Mouse (Mus musculus) midbrain, embryonic 15.5 days (tissue): ENCODE measurements around the gene Phactr1. TPM values are rescaled to one million over a fixed set of nuclear protein-coding genes. Genes with fewer than 3 reads are reported as not detected.
A peak's percentile ranks its signal among the peaks of the same experiment; 100 is the strongest.

Experiments used
- ATAC-seq: fragments of 200-750 bp; cut with Nextera tagmentation; replicated peaks from 2 replicates; pipeline ENCODE4 v1.8.0; 2017; ENCODE audit warnings: moderate TSS enrichment
- H3K27ac ChIP-seq: fragments of 300-500 bp; sonication (generic); 2 replicates; pipeline ENCODE4 v1.5.1; 2015; ENCODE audit warnings: mild to moderate bottlenecking, inconsistent platforms
- H3K27me3 ChIP-seq: fragments of 300-500 bp; sonication (generic); replicated peaks from 2 replicates; pipeline ENCODE4 v1.6.1; 2015; ENCODE audit warnings: inconsistent platforms
- H3K36me3 ChIP-seq: fragments of 300-500 bp; sonication (generic); replicated peaks from 2 replicates; pipeline ENCODE4 v1.6.1; 2015; ENCODE audit warnings: inconsistent platforms
- H3K4me1 ChIP-seq: fragments of 300-500 bp; sonication (generic); 2 replicates; pipeline ENCODE4 v1.6.1; 2015; ENCODE audit warnings: inconsistent platforms
- H3K4me2 ChIP-seq: fragments of 300-500 bp; sonication (generic); 2 replicates; pipeline ENCODE4 v1.6.1; 2015; ENCODE audit warnings: inconsistent platforms, mild to moderate bottlenecking, moderate library complexity
- H3K4me3 ChIP-seq: fragments of 300-500 bp; sonication (generic); 2 replicates; pipeline ENCODE4 v1.5.1; 2015; ENCODE audit warnings: mild to moderate bottlenecking, inconsistent platforms
- H3K9ac ChIP-seq: fragments of 300-500 bp; sonication (generic); 2 replicates; pipeline ENCODE4 v1.6.1; 2015; ENCODE audit warnings: mild to moderate bottlenecking, inconsistent platforms
- H3K9me3 ChIP-seq: fragments of 300-500 bp; sonication (generic); 2 replicates; pipeline ENCODE4 v1.6.1; 2016; ENCODE audit warnings: inconsistent platforms
- WGBS: fragments of 180-500 bp; shearing (Covaris S2); methylation state at CpG from one replicate; pipeline ENCODE4 v1.1.7; 2015; ENCODE audit warnings: mixed read lengths; 5-methylcytosine and 5-hydroxymethylcytosine counted together
- polyA plus RNA-seq: library from polyadenylated mRNA; unstranded; fragments of >200 nt; fragmentation: Nextera tagmentation; extraction: Ambion mirVana; gene quantifications from 2 replicates; pipeline ENCODE4 v1.2.1, GENCODE M21; 2015

Gene Phactr1
- polyA plus RNA-seq, 1 experiment from 2014 or later, result 62.1 TPM

DNA sequence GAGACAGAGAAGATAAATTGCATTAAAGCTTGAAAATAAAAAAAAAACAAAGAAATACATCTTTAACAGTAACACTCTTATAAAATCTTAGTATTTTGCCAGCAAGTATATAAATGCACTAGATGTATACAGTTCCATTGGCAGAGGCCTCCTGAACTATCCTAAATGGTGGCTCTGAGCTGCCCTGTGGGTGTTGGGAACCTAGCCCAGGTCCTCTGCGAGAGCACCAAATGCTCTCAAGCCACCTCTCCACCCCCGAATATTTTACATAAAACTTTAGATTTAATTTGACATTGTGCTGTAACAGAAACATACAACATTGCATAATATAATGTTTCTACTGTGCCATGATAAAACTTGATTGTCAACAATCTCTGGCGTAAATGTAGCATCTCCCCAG, 293.1 kb downstream of the Phactr1 start:
- 87% methylated on average over 3 of the region's 3 CpGs for WGBS
- Histone ChIP-seq H3K4me1 (no peaks in the 10 kb centered on the region), H3K27me3 (no peaks in the 10 kb centered on the region), H3K4me3 (no peak overlapping the region), H3K27ac (no peak overlapping the region), H3K9me3 (no peaks in the 10 kb centered on the region), H3K9ac (no peak overlapping the region), H3K4me2 (no peak overlapping the region), H3K36me3 (no peaks in the 10 kb centered on the region)
- ATAC-seq, result no peak

DNA sequence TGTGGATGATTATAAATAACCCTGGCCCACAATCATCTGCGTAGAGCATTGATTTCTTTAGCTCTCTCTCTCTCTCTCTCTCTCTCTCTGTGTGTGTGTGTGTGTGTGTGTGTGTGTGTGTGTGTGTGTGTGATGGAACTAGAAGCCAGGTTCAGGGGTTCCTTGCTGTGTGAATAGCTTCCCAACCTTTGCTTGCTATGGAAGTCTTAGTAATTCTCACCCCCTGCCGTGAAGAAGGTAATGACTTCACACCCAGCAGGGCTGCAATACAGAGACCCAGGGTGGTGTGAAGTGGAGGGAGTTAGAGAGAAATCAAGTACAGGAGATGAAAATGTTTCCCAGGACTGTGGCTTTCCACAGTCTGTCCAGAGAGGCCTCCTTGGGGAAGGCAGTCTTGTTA, 293.5 kb downstream of the Phactr1 start:
- no peak for ATAC-seq
- H3K27me3 ChIP-seq, result no peaks in the 10 kb centered on the region
- H3K36me3 ChIP-seq, result no peaks in the 10 kb centered on the region
- H3K4me2 ChIP-seq, result no peak overlapping the region
- H3K4me1 ChIP-seq, result no peaks in the 10 kb centered on the region
- no peak overlapping the region for H3K4me3 ChIP-seq
- H3K27ac ChIP-seq, result no peak overlapping the region
- 71% methylated on average over 2 of the region's 2 CpGs for WGBS
- H3K9me3 ChIP-seq, result no peaks in the 10 kb centered on the region
- H3K9ac ChIP-seq, result no peak overlapping the region

DNA sequence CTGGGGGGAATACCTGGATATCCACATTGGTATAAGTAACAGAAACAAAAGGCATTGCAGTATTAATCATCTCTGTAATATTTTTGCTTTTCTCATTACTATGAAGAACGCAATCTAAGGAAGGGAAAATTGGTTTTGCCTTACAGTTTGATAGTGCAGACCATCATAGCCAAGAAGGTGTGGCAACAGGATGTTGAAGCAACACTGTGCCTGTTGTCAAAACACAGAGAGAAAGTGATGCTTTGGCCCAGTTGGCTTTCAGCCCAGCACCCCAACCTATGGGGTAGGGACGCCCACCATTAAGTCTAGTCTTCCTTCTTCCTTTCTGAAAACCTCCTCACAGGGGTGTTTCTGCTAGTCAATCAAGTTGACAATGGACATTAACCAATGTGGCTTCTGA, 294.1 kb downstream of the Phactr1 start:
- Histone ChIP-seq H3K4me2 (no peak overlapping the region), H3K4me3 (no peak overlapping the region), H3K9ac (no peak overlapping the region), H3K9me3 (no peaks in the 10 kb centered on the region), H3K36me3 (no peaks in the 10 kb centered on the region), H3K4me1 (no peaks in the 10 kb centered on the region), H3K27ac (no peak overlapping the region), H3K27me3 (no peaks in the 10 kb centered on the region)
- 89% methylated on average over 2 of the region's 2 CpGs for whole genome bisulfite sequencing
- no peak for ATAC-seq

DNA sequence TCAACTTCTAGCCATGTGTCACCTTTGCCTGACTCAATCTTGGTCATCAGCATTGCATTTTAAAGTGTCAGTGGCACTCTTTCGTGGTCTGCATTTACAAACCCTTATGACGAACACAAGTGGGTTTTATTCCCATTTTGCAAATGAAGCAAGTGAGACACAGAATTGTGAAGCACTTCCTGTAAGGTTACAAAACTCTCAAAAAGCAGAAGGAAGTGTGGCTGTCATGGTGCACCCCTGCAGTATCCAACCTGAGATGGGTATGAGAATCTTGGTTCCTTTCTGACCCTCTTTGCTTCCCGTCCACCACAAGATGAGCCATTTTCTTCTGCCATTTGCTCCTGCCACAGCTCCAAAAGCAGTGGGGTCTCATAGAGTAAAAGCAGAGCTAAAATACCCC, 295.7 kb downstream of the Phactr1 start:
- 91% methylated on average over 3 of the region's 3 CpGs for WGBS
- H3K4me1 ChIP-seq, result peaks cover 9% of the 10 kb centered on the region
- ATAC-seq, result no peak

DNA sequence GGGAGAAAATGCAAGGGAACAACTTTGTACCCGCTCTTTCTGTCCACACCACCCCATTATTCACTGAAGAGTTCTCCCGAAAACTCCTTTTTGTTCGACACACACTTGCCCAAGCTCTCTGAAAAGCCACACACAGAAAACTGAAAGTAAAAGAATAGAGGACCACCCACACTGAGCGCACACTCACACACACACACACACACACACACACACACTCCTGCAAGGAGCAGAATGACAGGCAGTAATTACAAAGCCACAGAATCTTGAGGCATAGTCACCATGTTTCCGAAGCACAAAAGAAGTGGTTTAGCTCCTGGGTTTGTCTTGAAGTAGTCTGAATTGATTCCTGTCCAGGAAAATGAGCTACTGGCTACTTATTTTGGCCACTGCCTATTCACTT, 296.5 kb downstream of the Phactr1 start:
- Histone ChIP-seq H3K4me3 (no peak overlapping the region), H3K27ac (no peak overlapping the region), H3K9ac (no peak overlapping the region), H3K9me3 (no peaks in the 10 kb centered on the region), H3K4me2 (no peak overlapping the region), H3K36me3 (no peaks in the 10 kb centered on the region), H3K27me3 (no peaks in the 10 kb centered on the region), H3K4me1 (peaks cover 9% of the 10 kb centered on the region)
- no peak for ATAC-seq
- WGBS, result 59% methylated on average over 5 of the region's 5 CpGs

More for the DNA sequence above, 295.7 kb downstream of the Phactr1 start:
- no peak overlapping the region for H3K27ac ChIP-seq
- no peak overlapping the region for H3K9ac ChIP-seq
- no peaks in the 10 kb centered on the region for H3K27me3 ChIP-seq
- no peaks in the 10 kb centered on the region for H3K9me3 ChIP-seq
- H3K4me2 ChIP-seq, result no peak overlapping the region
- no peaks in the 10 kb centered on the region for H3K36me3 ChIP-seq
- H3K4me3 ChIP-seq, result no peak overlapping the region

DNA sequence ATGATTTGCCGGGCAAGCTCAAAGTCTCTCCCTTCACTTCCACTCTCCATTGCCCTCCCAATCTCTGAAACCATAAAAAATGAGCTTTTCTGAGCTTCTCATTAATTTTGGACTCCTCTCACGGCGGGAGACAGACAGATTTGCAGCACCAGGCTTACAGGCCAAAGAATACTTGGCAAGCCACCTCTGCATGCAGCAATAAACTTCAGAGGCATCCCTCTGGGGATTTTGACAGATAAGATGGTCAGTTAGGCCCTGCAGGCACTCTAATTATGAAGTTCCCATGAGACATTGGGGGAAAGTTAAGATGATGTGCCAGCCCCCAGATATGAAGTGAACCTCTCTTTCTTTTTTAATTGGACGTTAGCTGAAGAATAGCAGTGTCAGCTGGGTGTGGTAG, 300.2 kb downstream of the Phactr1 start:
- no peaks in the 10 kb centered on the region for H3K36me3 ChIP-seq
- H3K9ac ChIP-seq, result no peak overlapping the region
- H3K4me1 ChIP-seq, result peaks cover 9% of the 10 kb centered on the region
- H3K27me3 ChIP-seq, result no peaks in the 10 kb centered on the region
- no peaks in the 10 kb centered on the region for H3K9me3 ChIP-seq
- no peak overlapping the region for H3K4me2 ChIP-seq
- no peak for ATAC-seq
- H3K4me3 ChIP-seq, result no peak overlapping the region
- WGBS, result 46% methylated on average over 4 of the region's 4 CpGs
- H3K27ac ChIP-seq, result peak overlapping the region; percentile 10; the same call in 1 of the 2 replicates

DNA sequence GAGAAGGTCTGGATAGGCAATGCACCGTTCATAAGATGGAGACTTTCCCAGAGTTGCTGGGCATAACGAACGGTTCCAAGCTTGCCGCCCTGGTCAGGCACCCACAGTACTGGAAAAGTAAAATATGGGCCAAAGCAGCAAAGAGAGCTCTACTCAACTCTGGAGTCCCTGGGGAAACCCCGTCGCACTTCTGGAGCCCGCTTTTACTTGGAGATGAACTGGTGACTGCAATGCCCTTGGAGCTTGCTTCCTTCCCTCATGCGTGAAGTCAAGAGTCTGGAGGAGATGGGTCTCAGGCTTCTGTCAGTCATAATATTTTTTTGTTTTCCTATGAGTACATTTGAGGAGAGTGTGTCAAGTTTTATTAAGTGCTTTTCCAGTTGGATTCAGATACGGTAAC, 302.2 kb downstream of the Phactr1 start:
- 93% methylated on average over 9 of the region's 9 CpGs for WGBS
- no peaks in the 10 kb centered on the region for H3K36me3 ChIP-seq
- no peak for ATAC-seq
- no peaks in the 10 kb centered on the region for H3K27me3 ChIP-seq
- H3K9ac ChIP-seq, result no peak overlapping the region
- H3K4me3 ChIP-seq, result no peak overlapping the region
- no peak overlapping the region for H3K4me2 ChIP-seq
- H3K4me1 ChIP-seq, result peaks cover 9% of the 10 kb centered on the region
- no peaks in the 10 kb centered on the region for H3K9me3 ChIP-seq
- H3K27ac ChIP-seq, result no peak overlapping the region

DNA sequence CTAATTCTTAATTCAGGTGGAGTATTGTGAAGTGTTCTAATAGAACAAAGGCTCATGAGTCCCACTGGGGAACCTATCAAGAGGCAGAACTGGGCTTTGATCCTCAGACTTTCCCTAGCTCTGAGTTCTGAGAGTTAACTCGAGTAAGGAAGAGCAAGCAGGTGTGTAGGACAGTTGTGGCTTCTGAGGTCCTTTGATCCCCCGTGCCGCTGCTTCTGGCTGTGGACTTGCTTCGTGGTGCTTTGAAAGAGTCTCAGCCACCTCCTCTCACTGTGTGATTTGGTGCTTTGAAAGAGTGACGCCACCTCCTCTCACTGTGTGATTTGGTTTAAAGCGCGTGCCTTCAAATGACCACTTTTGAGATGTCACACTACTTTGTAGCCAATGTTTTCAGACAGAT, 305.4 kb downstream of the Phactr1 start:
- Histone ChIP-seq H3K27ac (no peak overlapping the region), H3K27me3 (no peaks in the 10 kb centered on the region), H3K36me3 (no peaks in the 10 kb centered on the region), H3K4me3 (no peak overlapping the region), H3K4me2 (no peak overlapping the region), H3K4me1 (no peaks in the 10 kb centered on the region), H3K9ac (no peak overlapping the region), H3K9me3 (no peaks in the 10 kb centered on the region)
- ATAC-seq, result 0 out of 2 replicates have a peak, but pooled peaks have one; percentile 48
- 73% methylated on average over 7 of the region's 7 CpGs for WGBS

DNA sequence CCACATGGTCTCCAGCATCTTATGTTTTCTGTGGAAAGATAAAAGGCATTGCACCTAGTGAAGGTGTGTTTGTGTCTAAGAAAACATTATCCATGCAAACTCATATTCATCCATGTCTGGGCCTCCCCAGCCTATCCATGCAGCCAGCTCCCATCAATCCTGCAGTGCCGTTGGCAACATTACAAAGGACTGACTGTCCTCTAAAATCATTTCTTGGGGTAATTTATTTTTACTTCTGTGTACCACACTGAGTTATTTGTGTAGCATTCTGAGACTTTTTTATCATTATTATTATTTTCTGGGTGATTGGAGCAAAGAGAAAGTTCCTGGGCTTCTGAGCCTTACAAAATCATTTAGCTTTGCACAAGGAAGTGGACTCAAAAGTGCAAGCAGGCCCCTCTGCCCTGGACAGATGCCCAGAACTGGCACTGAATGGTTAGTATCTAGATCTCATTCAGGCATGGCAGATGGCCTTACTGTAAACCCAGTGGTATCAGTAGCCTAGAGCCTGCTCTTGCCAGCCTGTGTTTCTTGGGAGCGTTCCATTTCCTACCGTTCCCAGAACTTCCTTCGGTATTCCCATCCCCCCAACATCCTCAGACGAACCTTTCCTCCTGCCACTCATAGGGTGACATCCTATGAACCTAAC, 307.6 kb downstream of the Phactr1 start:
- H3K27me3 ChIP-seq, result no peaks in the 10 kb centered on the region
- H3K36me3 ChIP-seq, result no peaks in the 10 kb centered on the region
- no peak overlapping the region for H3K27ac ChIP-seq
- H3K4me2 ChIP-seq, result no peak overlapping the region
- H3K9ac ChIP-seq, result no peak overlapping the region
- H3K9me3 ChIP-seq, result no peaks in the 10 kb centered on the region
- H3K4me1 ChIP-seq, result no peaks in the 10 kb centered on the region
- ATAC-seq, result no peak
- H3K4me3 ChIP-seq, result no peak overlapping the region
- WGBS, result 77% methylated on average over 5 of the region's 5 CpGs

DNA sequence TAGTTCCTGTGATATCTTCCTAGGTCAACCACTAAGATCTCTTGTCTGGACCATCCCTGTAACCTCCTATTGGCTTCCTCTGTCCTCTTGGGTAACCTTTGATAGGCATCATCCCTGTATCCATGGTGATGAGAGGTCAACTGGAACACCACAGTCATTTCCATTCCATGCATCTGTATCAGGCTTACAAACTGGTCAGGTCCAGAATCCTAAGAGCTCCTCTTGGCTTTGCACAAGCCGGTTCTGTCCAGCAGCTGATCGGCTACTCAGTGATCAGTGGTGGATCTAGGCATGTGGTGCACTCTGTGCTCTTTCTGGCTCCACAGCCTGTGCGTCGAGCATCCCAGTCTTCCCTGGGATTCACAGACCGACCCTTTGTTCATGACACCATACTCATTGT, 309.1 kb downstream of the Phactr1 start:
- WGBS, result 93% methylated on average over 5 of the region's 5 CpGs

DNA sequence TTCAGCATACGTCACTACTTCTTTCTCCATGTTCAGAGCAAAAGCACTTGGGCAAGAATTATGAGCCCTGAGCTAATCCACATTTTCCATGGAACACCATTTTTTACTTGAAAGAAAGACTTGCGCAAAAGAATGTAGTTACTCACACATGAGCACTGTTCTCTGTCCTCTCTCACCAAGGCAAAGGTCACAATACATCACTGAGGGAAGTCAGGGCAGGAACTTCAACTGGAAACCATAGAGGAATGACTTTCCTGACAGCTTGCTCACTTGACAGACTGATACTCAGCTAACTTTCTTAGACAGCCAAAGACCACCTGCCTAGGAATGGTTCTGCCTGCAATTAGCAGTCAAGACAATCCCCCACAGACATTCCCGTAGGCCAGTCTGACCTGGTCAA, 309.6 kb downstream of the Phactr1 start:
- Histone ChIP-seq H3K27me3 (no peaks in the 10 kb centered on the region), H3K4me2 (no peak overlapping the region), H3K9me3 (no peaks in the 10 kb centered on the region), H3K4me1 (no peaks in the 10 kb centered on the region), H3K27ac (no peak overlapping the region), H3K4me3 (no peak overlapping the region), H3K36me3 (no peaks in the 10 kb centered on the region), H3K9ac (no peak overlapping the region)
- 87% methylated on average over 3 of the region's 3 CpGs for WGBS
- ATAC-seq, result no peak

More for the DNA sequence above, 309.1 kb downstream of the Phactr1 start:
- Histone ChIP-seq H3K9ac (no peak overlapping the region), H3K9me3 (no peaks in the 10 kb centered on the region), H3K4me2 (no peak overlapping the region), H3K27me3 (no peaks in the 10 kb centered on the region), H3K4me1 (no peaks in the 10 kb centered on the region), H3K4me3 (no peak overlapping the region), H3K36me3 (no peaks in the 10 kb centered on the region), H3K27ac (no peak overlapping the region)
- ATAC-seq, result no peak

DNA sequence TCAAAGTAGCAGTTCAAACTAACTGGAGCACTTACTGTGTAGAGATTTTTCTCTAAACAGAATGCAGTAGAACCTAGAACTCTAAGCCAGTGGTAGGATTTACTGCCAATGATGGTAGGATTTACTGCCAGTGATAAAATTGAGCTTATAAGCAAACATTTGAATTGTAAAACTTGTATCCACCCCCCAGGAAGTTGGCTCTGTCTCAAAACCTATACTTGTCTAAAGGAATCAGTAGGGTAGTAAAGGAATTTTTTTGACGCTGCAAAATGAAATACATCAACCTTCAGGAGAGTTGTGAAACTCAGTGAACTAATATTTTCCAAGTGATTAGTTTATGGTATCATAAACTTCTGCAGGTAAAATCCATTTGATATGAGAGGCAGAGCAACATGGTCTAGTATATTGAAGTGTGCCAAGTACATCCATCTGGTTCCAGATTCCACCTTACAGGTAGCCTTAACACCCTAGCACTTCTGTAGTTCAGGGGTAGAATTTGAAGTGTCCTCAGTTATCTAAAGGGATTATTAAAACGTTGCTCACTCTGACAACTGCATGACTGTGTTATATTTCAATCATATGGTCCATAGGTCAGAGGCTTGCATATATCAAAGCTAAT, 310.2 kb downstream of the Phactr1 start:
- no peaks in the 10 kb centered on the region for H3K9me3 ChIP-seq
- no peaks in the 10 kb centered on the region for H3K27me3 ChIP-seq
- no peak overlapping the region for H3K27ac ChIP-seq
- no peak for ATAC-seq
- no peaks in the 10 kb centered on the region for H3K4me1 ChIP-seq
- H3K4me3 ChIP-seq, result no peak overlapping the region
- no peak overlapping the region for H3K9ac ChIP-seq
- H3K4me2 ChIP-seq, result no peak overlapping the region
- WGBS, result 83% methylated on average over 2 of the region's 2 CpGs
- H3K36me3 ChIP-seq, result no peaks in the 10 kb centered on the region

DNA sequence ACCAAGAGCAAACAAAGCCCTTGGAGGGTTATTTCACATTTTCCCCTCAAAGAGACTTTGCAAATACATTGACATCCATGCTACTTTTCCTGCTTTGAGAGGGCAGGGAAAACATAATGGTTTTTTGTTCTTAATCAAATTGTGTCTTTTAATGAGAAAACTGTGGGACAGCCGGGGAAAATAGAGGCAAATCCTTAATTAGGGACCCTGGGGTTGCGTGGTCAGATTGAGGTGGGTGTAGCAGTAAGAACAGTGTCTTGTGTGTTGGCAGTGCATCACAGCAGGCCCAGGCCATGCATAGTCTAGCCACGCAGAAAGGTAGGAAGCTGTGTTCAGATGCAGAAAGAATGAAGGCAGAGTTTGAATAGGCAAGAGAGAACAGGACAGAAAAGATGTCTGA, 310.7 kb downstream of the Phactr1 start:
- H3K9me3 ChIP-seq, result no peaks in the 10 kb centered on the region
- WGBS, result 75% methylated on average over 3 of the region's 3 CpGs
- no peaks in the 10 kb centered on the region for H3K4me1 ChIP-seq
- no peak overlapping the region for H3K4me3 ChIP-seq
- no peaks in the 10 kb centered on the region for H3K36me3 ChIP-seq
- no peak overlapping the region for H3K27ac ChIP-seq
- no peak overlapping the region for H3K9ac ChIP-seq
- ATAC-seq, result no peak
- no peak overlapping the region for H3K4me2 ChIP-seq
- no peaks in the 10 kb centered on the region for H3K27me3 ChIP-seq
